Mouse (Mus musculus) natural killer cell, adult 2 months (primary cell): Measurements from ENCODE around the gene Fbxw5.
"Not testable (repeated sequence)": the region's sequence is repeated elsewhere in the genome, so short reads cannot be mapped to it uniquely, and the experiment has no call there.

Experiments used
- DNase-seq, 2 experiments: peaks; one replicate each; pipeline ENCODE4 v3.0.0; 2022; ENCODE audit warnings: low spot score in 2 of 2

The Fbxw5 gene

GRCm38 (mm10) chr2:25509912-25510311 lies 9.4 kb downstream of the Fbxw5 start:
- no peak for DNase-seq

- no peak for DNase-seq
These were observed 26.2 kb downstream of the Fbxw5 start for GRCm38 (mm10) chr2:25526510-25527302.

DNA sequence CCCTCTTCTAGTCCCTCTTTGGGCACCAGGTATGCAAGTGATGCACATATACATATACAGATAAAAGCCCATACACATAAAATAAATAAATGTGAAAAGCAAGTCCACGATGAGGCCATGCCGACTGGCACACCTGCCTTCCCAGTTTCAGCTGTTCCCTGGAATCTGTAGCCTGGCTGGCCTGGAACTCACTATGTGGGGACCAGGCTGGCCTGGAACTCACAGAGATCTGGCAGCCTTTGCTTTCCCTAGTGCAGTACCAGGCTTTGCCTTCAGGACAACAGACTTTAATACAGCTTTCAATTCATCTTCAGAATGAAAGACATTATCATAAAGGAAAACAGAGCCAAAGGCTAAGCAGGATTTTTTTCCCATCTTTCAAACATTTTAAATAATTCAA lies 33.2 kb downstream of the Fbxw5 start:
- DNase-seq, result no peak

GRCm38 (mm10) chr2:25534178-25534865 lies 33.8 kb downstream of the Fbxw5 start:
- DNase-seq, result peak; percentile 87

DNA sequence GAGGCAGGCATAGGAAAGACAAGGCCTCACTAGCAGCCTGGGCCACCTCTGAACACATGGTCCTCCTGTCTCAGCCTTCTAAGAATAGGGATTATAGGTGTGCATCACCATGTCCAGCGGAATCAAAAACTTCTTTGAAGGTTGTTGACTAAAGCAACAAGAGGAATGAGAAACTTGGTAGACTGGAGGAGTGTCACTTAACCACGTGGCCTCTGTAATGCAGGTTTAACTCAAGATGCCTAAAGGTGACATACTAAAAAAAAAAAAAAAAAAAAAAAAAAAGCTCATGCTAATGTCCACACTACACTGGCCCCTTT lies 34.3 kb downstream of the Fbxw5 start:
- no peak for DNase-seq

GRCm38 (mm10) chr2:25536531-25536930 lies 36.0 kb downstream of the Fbxw5 start:
- no peak for DNase-seq

- DNase-seq, result no peak
These were observed 40.0 kb downstream of the Fbxw5 start for GRCm38 (mm10) chr2:25540541-25540948.

DNA sequence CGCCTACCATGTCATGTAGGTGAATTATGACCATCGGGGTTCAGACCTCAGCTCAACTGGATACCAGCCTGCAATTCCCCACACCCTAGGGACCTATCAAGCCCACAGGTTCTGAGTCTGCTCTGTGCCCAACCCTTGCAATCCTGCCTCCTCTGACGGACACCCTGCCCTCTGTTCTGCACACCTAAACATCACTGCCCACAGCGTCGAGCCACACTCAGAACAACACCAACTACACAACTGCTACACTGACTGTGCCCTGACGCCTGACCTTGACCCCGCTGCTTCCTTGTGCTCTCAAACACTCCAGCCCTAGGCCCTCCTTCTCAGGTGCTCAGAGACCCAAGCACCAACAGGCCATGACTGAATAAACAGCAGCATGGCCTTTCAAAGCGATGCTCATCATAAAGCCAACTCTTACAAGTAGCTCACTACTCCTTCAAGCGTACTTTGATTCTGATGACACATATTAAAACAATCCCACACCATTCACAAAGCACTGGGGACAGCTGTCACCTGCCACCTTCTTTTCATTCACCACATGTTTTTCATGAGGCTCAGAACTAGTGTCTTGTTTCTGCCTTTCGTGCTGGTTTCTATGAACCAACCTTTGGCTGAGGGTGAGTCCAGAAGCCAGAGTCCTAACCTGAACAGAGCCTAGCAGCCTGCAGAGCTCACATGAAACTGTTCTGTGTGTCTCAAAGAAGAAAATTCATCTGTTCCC lies 41.3 kb downstream of the Fbxw5 start:
- no peak for DNase-seq

- DNase-seq, result no peak
These were observed 45.7 kb downstream of the Fbxw5 start for GRCm38 (mm10) chr2:25545996-25546810.

DNA sequence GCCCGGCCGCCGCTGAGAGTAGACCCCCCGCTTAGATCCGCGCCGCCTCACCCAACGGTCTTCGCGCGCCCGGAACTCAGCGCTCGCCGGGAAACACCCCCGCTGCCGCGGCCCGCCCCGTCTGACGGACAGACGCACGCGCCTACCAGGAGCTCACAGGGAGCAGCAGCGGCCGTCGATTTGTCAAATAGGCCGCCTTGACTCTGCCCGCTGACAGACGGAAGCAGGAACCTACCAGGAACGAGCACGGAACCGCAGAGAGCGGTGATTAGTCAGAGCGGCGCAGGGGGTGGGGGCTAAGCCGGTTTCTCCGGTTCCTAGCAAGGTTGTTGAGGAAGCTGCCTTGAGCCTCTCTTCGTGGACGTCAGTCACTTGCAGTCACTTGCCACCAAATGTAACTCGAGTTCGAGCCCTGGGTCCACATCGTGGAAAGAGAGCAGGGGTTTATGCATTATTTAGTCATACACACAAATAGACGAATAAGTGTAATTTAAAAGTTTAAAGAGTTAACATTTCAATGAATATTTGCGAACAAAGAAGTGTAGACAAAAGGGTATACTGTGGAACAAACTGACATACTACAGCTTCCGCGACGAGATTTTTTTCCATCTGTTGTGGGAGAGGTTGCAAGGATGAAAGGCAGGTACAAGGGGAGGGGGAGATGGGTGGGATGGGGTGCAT lies 46.4 kb downstream of the Fbxw5 start, which contains the start of gene Traf2:
Gene Traf2, minus strand, starts transcription at position 130 of the 681 bp plus-strand sequence.
- peak; percentile 98 for DNase-seq

DNA sequence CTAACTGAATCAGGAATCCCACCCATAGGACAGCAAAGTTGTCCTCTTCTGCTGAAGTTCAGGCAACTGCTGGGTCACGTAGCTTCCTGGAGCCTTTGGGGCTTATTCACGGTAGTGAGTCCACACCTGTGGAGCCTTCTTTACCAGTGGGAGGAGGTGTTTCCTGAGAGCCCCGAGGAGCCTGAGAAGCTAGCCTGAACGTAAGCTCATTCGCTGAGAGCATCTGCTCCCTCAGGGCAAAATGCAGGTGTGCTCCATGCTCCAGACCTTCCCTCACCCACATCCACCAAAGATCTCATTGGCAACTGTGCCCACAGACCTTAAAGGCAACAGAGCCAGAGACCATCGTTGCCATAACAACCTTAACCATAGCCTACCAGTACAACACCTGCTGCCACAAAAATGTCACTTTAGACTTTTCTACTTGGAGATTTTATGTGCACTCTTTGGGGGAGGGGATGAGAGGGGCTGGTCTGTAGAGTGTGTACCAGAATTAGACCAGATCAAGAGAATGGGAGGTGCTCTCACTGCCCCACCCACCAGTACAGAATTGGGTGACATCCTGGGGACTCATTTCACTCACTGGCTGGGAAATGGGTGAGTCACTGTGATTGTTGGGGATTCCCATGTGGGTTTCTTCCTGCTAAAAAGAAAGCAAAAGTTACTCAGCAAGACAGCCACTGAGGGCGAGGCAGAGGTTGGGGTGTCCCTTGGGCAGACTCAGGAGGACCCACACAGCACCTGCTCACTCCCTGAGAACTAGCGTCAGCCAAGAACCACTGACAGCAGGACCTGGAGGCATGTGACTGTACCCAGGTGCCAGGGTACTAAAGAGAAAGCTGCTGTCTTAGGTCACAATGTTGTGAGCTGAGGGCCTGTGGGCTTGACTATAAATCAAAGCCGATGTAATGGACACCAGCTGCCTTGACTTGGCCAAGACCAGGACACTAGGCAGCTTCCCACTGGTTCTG lies 48.8 kb downstream of the Fbxw5 start:
- DNase-seq, result peak; percentile 86 to 88

- DNase-seq, result peak; percentile 19 to 45
These were observed 50.6 kb downstream of the Fbxw5 start for GRCm38 (mm10) chr2:25551186-25551585.

DNA sequence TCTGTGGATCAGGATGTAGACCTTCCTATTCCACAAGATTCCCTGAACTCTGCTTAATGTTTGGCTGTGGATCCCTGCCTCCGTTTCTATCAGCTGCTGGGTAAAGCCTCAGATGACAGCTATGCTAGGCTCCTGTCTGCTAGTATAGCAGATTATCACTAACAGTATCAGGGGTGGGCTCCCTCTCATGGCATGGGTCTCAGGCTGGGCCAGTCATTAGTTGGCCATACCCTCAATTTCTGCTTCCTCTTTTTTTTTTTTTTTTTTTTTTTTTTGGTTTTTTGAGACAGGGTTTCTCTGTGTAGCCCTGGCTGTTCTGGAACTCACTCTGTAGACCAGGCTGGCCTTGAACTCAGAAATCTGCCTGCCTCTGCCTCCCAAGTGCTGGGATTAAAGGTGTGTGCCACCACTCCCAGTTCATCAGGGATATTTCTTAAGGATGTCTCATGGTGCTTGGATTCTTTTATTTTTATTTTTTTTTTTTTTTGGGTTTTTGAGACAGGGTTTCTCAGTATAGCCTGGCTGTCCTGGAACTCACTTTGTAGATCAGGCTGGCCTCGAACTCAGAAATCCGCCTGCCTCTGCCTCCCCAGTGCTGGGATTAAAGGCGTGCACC lies 52.7 kb downstream of the Fbxw5 start:
- not testable (repeated sequence) for DNase-seq
